Mouse (Mus musculus) ES-Bruce4 (cell line): ENCODE results near the gene Aebp1.
A peak's percentile ranks its signal among the peaks of the same experiment; 100 is the strongest.

Source experiments
- CTCF ChIP-seq: IDR thresholded peaks from one replicate; pipeline ENCODE4 v1.8.1; 2011; ENCODE audit warnings: low read depth, low read length
- EP300 ChIP-seq: IDR thresholded peaks from 2 replicates; pipeline ENCODE4 v1.6.1; 2011; ENCODE audit warnings: low read depth, low read length; ENCODE audit not compliant: insufficient read depth
- POLR2A ChIP-seq: IDR thresholded peaks from one replicate; pipeline ENCODE4 v1.8.1; 2011; ENCODE audit warnings: low read length; ENCODE audit not compliant: insufficient read depth

GRCm38 (mm10) chr11:5858723-5859122 is 3.0 kb upstream of the Aebp1 start:
- TF ChIP-seq CTCF (peak; percentile 45), EP300 (no peak), POLR2A (no peak)
